Mouse (Mus musculus) heart, adult 8-10 months (tissue): ENCODE data around the gene Tuba3b. TPM values are rescaled to one million over a fixed set of nuclear protein-coding genes. Genes with fewer than 3 reads are reported as not detected.

Source experiments
- DNase-seq: peaks from one replicate; pipeline ENCODE4 v3.0.0; 2022; ENCODE audit warnings: low spot score
- total RNA-seq, 4 experiments: library from RNA; stranded (reverse); gene quantifications; 2 replicates each; pipeline ENCODE4 v1.2.4; 2022

Gene Tuba3b
- total RNA-seq, 4 experiments from 2014 or later = 0.14 to 0.22 (median 0.19) TPM; not detected in 1

DNA sequence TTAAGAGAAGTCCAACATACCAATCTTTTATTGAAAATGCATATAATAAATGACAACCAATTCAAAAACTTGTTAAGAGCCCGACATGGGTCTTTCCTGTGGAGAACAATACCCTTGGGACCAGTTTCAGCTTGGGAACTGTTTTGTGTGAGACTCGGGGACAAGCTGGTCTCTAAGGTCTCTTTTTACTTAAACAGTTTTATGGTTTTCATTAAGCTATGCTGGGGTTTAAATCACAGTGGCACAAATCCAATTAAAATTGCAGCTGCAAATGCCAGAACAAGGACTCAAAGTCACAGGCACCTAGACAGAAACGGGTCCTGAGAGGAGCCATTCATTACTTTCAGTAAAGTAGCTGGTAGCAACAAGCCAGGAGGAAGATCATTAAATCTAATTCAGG is 10.4 kb upstream of the Tuba3b start:
- DNase-seq = no peak

DNA sequence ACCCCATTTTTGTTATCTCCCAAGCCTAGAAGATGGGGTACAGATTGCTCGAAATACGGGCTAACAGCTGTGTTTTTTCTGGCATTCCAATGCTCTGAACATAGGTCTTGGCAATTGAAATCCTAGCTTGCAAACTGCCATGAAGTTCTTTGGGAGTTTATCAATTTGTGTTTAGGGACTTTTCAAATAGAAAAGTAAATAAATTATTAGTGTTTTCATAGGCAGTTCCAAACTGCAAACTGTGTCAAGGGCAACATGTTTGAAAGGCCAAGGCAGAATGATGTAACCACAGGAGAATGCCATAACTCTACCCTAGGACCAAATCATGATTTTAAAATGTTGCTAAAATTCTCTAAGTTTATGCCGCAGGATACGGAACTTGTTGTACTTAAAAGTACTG is 7.8 kb upstream of the Tuba3b start:
- DNase-seq = peak; percentile 16

DNA sequence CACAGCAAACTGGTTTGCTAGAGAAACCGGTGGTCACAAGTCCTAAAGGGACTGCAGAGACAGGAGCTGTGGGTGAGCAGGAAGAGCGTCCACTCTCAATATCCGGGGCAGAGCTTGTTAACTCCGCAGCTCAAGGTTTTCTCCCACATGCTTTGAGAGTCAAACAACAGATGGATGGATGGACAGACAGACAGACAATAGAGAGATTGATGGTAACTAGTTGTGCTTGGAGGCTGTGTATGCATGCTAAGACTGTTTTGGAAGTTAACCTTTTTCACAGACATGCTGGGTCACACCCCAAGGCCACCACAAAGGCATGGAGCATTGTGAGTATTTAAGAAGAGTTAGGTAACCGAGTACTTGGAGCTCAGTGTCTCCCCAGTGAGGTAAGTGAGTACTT is 6.9 kb upstream of the Tuba3b start:
- DNase-seq = no peak

DNA sequence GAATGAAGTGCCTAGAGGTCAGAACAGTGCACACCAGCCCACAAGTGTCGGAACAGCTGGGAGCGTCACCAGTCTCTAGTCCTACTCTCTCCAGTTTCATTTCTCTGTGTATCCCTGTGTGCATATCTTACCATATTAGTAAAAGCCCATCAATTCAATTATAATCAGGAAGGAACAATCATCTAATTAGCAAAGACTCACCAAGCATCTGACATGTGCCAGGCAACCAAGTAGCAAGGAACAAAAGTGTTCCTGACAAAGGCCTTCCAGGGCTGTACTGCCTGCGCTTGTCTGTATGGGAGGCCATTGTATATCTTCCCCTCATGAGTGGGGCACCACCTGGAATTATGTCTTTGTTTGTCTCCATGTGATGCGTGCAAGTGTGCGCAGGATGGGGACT is 4.7 kb upstream of the Tuba3b start:
- DNase-seq = no peak

DNA sequence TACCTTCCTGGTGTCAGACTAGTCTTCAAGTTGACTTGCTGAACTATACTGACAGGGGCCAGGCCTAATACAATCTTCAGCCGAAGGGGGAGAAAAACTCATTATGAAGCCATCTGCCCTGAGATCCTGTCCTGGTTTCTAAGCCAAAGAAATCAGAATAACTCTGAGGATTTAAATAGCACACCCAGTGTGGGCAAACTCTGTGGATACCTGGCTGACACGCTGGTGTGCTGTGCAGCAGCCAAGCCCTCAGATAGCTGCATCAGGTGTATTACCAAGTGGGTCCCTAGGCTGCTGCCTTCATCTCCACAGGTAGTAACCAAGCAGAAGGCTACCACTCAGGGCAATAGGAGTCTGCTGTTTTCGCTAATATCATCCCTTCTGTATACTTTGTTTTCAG is 2.9 kb upstream of the Tuba3b start:
- no peak for DNase-seq

DNA sequence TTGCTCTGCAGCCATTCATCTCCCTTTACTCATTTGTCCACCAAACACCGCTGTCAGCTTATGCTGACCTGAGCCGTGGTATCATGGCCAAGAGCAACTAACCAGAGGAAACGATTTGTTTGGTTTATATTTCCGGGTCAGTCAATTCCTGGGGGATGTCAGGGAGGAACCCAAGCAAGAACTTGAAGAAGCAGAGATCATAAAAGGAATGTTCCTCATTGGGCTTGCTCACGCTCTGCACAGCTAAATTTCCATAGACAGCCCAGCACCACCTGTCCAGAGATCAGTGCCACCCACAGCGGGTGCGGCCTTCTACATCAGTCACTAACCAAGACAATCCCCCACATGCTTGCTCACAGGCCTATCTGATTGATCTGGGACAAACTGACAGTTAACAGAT is 1.3 kb upstream of the Tuba3b start, which contains the start of gene Lmntd1:
Lmntd1 (minus strand) TSS at position 101 of the 400 bp plus-strand sequence.
- no peak for DNase-seq

DNA sequence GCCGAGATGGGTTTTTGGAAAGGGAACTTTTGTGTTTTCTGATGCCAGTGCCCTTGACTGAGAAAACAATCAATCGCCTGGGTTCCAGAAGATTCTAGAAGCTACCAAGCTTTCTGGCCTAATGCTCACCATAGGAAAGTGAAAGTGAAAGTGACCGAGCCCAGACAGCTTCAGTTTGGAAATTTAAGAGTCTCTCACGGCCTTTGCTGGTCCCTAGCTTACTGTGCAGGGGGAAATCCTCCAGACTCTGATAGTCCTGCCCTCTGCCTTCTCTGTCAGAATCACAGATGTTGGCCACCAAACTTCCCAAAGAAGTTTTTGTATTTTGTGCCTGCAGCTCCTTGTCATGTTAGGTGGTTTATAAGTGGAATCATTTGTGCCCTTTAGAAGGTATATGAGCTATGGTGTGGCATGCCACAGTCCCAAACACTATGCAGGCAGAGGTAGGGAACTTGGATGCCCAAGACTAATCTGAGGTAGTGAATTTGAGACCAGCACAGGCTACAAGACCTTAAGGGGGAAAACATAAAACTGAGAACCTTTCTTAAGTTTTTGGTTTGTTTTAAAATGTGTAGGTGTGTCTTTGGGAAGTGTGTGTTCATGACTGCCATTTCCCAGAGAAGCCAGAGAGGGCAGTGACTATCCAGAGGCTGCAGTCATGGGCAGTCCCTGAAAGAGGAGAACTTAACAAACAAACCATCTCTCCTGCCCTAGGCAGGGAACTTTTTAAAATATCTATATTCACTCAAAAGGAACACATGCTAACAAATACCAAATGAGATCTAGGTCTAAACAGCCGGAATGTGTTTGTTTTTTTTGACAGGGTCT is 1.1 kb downstream of the Tuba3b start:
- no peak for DNase-seq

DNA sequence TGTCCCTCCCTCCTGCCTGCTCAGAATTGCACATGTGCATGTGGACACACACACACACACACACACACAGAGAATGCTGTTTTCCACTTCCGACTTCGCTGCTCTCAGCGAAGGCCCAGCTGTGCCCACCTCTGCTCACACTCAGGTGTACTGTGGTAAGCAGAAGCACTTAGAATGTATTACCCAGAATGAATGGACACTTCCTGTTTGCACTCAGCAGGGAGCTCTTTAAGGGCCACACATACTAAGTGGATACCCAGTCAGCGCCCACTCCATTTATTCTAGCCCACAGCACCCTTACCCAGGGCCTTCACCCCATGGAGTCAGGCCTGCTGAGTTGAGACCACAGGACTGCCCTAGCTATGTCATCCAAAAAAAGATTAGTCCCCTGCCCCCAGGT is 7.6 kb downstream of the Tuba3b start:
- DNase-seq = no peak

DNA sequence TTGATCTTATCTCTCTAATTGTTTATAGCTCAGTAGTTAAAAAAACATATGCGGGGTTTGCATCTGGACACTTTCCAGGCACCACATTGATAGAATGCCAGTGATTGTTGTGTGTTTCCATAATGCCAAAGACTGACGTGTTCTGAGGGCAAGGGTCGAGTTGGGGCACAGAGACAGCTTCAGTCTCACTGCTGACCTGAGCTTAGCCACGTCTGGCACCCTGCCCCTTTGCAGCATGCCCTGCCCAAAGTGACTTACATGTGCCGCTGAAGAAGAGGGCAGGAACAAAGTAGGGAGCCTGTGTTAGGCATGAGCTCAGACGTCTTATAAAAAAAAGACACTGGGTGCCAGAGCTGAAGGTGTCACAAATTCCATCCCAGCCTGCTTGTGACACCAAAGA is 14.7 kb downstream of the Tuba3b start:
- DNase-seq = no peak

DNA sequence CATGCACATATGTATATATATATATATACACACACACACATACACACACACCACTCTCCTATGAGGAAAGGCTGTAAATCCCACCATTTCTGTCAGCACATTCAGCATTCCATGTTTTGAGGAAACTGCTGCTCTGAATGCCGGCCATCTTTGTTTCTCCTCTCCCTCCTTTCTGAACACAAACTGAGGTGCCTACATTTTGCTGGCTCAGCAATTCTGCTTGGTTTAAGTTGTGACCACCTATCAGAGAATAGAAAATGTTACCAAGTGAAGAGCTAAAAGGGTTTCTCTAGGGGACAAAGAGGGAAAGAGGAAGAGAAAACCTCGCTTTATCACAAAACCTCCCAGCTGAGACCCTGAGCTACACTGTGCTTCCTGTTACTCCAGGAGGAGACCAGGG is 18.9 kb downstream of the Tuba3b start:
- no peak for DNase-seq

DNA sequence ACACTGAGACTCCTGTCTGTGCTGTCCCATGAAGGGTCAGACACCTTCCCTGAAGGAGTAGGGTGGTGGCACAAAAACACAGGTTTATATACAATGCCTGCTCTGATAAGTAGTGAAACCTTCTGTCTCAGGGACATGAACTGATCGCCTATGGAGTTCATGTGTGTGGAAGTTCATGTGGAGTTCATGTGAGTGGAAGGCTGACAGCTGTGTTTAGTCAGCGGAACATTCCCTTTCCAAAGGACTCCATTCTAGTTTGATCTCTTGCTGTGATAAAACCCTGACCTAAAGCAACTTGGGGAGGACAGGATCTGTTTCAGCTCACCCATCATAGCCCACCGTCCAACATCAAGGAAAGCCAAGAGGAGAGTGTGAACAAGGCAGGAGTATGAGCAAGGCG is 21.1 kb downstream of the Tuba3b start:
- no peak for DNase-seq

DNA sequence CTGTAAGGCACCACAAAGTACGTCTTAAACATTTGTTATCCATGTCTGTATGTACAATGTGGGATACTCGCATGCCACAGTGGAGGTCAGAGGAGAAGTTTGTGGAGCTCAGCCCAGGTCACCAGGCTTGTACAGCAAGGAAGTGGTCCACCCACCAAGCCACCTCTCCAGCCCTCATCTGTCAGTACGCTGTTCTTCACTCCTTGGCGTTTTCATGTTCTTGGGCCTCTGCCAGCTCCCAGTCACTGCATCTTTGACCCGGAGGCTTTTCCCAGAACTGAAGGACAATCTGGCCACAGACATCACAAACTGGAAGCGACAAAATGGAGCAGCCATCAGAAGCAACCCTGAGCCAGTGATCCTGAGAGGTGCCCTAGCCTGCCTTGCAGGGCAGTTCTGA is 22.7 kb downstream of the Tuba3b start:
- DNase-seq = no peak

DNA sequence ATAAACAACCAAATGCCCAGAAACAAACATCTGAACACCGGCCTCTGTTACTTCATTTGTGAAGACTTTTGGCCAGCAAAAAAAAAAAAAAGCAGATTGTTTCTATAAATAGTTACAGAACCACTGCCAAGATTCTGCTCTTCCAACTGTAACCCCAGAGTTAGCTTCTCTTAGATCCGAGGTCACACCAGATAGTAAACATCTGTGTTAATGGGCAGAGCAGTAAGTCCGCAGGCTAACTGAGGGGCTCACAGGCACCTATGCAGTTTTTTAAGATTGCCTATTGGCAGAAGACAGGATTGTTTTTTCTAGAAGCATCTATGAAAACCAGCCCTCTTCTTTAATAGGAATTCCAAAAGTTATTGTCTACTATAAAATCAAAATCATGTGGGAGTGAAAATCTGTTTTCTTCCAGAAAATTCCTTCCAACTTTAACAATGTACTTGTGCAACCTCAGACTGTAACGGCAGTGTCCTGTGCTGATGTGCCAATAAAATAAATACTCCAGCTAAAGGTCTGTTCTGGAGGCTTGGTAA is 25.5 kb downstream of the Tuba3b start:
- no peak for DNase-seq

DNA sequence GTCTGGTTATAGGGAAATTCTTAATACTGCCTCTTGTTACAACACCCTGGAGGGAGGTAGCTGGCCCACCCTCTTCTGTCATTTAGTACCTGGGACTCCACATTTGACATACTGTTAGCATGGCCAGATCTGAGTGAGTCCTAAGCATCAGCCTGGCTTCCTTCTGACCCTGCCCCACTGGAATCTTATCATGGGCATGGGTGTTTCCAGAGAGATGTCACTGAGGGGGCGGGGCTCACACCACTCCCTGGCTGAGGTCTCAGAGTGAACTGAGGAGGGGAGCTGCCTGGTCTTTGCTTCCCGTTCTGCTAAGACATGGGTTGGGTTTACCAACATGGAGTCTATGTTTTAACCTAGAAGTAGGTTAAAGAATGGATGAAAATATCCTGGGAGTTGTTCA is 36.4 kb downstream of the Tuba3b start:
- no peak for DNase-seq

DNA sequence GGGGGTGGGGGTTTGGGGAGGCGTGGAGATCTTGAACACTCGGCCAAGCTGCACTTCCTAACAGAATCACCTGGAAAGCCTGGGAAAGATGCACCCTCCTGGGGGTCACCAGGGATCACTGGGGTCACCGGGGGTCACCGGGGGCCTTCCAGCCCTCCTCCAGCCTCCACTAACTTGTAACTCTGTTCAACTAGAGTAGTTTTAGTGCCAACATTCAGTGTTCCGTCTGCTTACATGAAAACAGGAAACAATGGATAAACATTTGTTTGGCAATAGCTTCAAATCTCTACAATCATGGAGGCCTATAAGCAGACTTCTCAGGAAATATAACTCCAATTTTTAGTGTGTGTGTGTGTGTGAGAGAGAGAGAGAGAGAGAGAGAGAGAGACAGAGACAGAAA is 37.4 kb downstream of the Tuba3b start:
- no peak for DNase-seq

DNA sequence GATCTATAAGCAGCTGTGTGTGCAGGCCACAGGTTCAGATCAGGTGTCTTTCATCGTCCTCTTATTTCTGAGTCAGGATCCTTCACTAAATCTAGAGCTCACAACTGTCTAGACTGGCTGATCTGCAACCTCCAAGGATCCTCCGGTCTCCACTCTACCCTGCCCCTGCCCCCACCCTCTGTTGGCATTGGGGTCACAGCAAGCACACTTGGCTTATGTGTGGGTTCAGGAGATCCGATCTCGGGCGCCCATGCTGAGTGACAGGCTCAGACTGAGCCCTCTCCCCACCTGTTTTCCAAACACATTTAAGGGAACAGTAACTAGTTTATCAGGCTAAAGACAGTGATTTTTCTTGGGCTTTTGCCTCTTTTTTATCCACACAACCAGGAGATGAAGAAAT is 38.1 kb downstream of the Tuba3b start:
- DNase-seq = no peak

DNA sequence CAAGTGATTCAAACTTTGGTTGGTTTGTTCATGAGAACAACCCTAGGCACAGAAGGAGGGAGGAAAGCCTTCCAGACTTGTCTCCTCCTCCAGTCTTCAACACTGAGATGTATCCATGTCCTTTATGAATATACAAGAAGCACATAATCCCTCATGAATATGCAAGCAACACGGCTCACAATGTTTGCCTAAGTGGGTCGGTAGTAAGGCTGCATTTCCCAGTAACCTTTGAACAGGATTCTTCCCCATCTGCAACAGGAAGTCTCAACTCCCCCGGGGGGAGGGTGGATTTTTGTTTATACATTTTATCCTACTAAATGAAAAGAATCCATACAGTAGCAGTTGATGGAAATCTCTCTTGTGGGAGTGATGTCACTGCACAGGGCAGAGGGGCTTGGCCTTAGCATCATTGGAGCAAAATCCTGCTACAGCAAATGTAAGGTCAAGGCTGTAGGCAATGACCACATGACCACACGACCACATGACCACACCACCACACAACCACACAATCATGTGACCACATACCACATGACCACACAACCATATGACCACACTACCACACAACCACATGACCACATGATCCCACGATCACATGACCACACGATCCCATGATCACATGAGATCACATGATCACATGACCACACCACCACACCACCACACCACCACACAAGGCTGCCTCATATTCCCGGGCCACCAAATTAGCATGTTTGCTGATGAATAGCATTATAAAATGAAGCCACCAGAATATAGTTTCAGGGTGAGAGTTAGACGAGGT is 38.7 kb downstream of the Tuba3b start:
- DNase-seq = no peak

DNA sequence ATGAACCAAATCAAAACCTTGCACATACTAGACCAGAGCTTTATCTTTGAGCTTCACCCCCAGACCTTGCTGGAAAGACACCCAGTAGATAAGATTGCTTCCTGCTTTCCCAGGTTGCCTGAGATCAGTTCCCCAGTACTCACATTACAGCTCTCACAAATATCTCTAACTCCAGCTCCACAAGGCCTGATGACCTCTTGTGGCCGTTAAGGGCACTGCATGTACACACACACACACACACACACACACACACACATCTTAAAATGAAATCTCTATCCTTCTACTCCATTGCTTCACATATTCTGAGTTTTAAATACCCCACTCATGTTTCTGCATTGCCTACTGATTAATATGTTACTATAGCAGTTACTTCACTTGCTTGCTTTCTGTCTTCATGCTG is 40.1 kb downstream of the Tuba3b start:
- no peak for DNase-seq

DNA sequence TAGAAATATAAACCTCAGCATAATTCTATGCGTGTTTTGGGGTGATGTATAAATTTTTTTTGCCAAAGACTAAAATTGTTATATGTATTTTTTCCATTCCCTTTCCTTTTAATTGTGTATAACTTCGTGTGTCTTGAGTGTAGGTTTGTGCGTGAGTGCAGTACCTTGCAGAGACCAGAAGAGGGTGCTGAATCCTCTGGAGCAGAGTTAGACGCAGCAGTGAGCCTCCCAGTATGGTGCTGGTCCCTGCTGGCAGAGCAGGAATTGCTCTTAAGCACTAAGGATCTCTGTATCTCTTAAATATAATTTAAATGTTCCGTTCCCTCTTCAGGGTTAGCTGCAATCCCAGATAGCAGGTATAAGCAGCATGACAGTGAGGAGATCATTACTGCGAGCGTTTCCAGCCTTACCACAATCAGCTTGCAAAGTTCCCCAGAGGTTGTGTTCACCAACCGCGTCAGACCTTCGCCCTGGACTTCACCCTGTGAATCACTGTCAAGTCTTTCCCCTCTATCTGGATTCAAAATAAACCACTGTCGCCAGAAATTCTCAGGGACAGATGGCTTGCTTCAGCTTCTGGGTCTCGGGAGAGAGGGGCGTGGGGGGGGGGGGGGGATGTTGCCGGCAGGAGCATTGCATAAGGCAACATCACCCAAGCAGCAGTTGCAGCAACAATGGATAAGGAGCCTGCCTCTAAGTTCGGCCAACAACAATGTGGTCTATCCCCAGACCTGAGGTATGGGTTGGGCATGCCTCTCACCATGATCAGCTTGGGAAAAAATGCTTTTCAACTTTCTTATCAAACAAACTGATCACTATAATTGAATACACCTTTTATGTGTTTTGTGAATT is 41.4 kb downstream of the Tuba3b start:
- DNase-seq = no peak

DNA sequence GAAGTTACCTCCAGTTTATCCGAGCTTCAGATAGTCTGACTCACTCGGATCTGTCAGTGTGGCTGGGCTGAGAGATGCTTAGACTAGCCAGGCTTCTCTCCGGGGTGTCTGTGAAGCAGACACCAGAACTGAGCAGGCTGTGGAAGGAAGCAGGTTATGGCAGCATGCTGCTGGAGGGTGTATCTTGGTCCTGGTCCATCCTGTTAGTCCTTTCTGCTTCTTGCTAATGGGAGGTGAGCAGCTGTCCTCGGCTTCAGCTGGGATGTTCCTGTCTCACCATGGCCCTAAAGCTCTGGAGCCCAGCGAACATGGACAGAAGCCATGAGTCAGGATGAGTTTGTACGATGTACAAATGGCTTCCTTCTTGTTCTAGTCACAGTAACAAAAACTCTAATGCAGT is 43.6 kb downstream of the Tuba3b start:
- no peak for DNase-seq

DNA sequence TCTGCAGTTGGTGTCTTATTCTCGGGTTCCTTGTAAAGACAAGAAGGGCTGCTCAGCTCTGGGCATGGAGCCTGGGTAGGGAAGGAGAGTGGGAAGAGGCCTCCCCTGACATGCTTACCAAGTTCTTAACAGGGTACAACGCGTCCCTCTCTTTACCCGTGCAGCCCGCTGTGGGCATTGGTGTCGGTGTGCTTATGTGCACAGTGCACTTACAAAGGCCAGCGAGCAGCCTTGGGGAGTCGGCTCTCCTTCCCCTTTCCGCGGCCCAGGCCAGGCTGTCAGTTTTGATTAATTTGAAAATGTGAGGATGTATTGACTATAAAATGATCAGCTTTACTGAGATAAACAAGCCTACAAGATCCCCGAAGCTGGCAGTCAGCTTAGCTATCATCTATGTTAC is 45.4 kb downstream of the Tuba3b start:
- no peak for DNase-seq

DNA sequence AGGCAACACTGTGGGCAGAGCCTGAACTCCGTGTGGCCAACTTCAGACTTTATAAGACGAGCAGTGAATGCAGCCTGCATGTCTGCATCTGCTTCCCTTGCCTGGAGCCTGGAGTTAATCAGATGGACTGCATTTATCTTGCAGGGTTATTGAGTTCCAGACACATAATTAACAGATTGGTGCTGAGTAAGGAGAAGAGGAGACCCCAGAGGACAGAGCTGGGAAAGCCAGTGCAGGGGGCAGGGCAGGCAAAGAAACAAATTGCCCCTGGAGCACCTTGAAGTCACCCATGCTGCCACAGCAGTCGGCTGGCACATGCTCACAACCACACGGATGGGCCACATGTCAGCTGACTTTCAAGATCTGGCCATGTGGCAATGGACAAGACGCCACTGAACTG is 48.7 kb downstream of the Tuba3b start:
- DNase-seq = no peak
